Mouse (Mus musculus) embryonic fibroblast, embryonic 13.5 days (primary cell): ENCODE results near the gene Tmem43. TPM values are rescaled to one million over a fixed set of nuclear protein-coding genes. Genes with fewer than 3 reads are reported as not detected.

ENCODE experiments used
- H3K27ac ChIP-seq: 2 replicates; pipeline ENCODE4 v1.5.1; 2012; ENCODE audit warnings: low read length, control low read depth, inconsistent platforms; ENCODE audit not compliant: insufficient read depth
- H3K4me1 ChIP-seq: 2 replicates; pipeline ENCODE4 v1.6.1; 2011; ENCODE audit warnings: low read length; ENCODE audit not compliant: control insufficient read depth, insufficient read depth
- H3K4me3 ChIP-seq: 2 replicates; pipeline ENCODE4 v1.5.1; 2011; ENCODE audit warnings: mild to moderate bottlenecking, control low read depth, low read length; ENCODE audit not compliant: insufficient read depth
- CTCF ChIP-seq: IDR thresholded peaks from 2 replicates; pipeline ENCODE4 v1.5.1; 2011; ENCODE audit warnings: mild to moderate bottlenecking, control low read depth, low read length, moderate library complexity, borderline replicate concordance; ENCODE audit not compliant: insufficient read depth
- POLR2A ChIP-seq: IDR thresholded peaks from 2 replicates; pipeline ENCODE4 v1.6.1; 2011; ENCODE audit warnings: low read depth, mild to moderate bottlenecking, control low read depth, low read length, moderate library complexity
- polyA plus RNA-seq: library from polyadenylated mRNA; stranded (reverse); fragments of >200 nt; gene quantifications from 2 replicates; pipeline ENCODE4 v1.2.4, GENCODE M21; 2011; ENCODE audit warnings: low read depth; ENCODE audit not compliant: missing spikeins, insufficient read length

Gene Tmem43
- polyA plus RNA-seq, 1 experiment: 99.4 TPM

- no peaks in the 10 kb centered on the region for H3K4me1 ChIP-seq
- no peak overlapping the region for H3K27ac ChIP-seq
- no peak overlapping the region for H3K4me3 ChIP-seq
- no peak for TF ChIP-seq POLR2A
- no peak for TF ChIP-seq CTCF
Observed at GRCm38 (mm10) chr6:91532661-91533060, 59.2 kb downstream of the Tmem43 start.

GRCm38 (mm10) chr6:91533359-91533758 is 59.9 kb downstream of the Tmem43 start:
- H3K27ac ChIP-seq: no peak overlapping the region
- TF ChIP-seq CTCF: no peak
- no peak for TF ChIP-seq POLR2A
- no peak overlapping the region for H3K4me3 ChIP-seq
- H3K4me1 ChIP-seq: no peaks in the 10 kb centered on the region

- TF ChIP-seq POLR2A: no peak
- no peak for TF ChIP-seq CTCF
- no peak overlapping the region for H3K27ac ChIP-seq
Observed at GRCm38 (mm10) chr6:91533771-91534170, 60.3 kb downstream of the Tmem43 start.

GRCm38 (mm10) chr6:91534268-91534667 is 60.8 kb downstream of the Tmem43 start:
- TF ChIP-seq POLR2A: no peak
- no peak for TF ChIP-seq CTCF
- Histone ChIP-seq H3K4me1 (no peaks in the 10 kb centered on the region), H3K27ac (no peak overlapping the region), H3K4me3 (no peak overlapping the region)

More at GRCm38 (mm10) chr6:91533771-91534170, 60.3 kb downstream of the Tmem43 start:
- H3K4me3 ChIP-seq: no peak overlapping the region
- no peaks in the 10 kb centered on the region for H3K4me1 ChIP-seq

- Histone ChIP-seq H3K27ac (no peak overlapping the region), H3K4me3 (no peak overlapping the region), H3K4me1 (no peaks in the 10 kb centered on the region)
- TF ChIP-seq POLR2A (no peak), CTCF (no peak)
Observed at GRCm38 (mm10) chr6:91535231-91535630, 61.7 kb downstream of the Tmem43 start.

GRCm38 (mm10) chr6:91536047-91536765 is 62.7 kb downstream of the Tmem43 start:
- TF ChIP-seq POLR2A: no peak
- TF ChIP-seq CTCF: no peak
- no peaks in the 10 kb centered on the region for H3K4me1 ChIP-seq
- no peak overlapping the region for H3K4me3 ChIP-seq
- no peak overlapping the region for H3K27ac ChIP-seq

Other genes with a start within 250 kb of the Tmem43 start
- not detected in 2 replicates for gene Wnt7a, start 62.3 kb upstream of the Tmem43 start, polyA plus RNA-seq
- 5.3 and 5.8 TPM in 2 replicates for gene Chchd4, start 157 bp upstream of the Tmem43 start, polyA plus RNA-seq
- 5.7 and 7.7 TPM in 2 replicates for gene Xpc, start 42.2 kb downstream of the Tmem43 start, polyA plus RNA-seq
- gene Lsm3, start 42.2 kb downstream of the Tmem43 start, polyA plus RNA-seq: 70.3 and 96.0 TPM in 2 replicates
- 79.8 and 108 TPM in 2 replicates for gene Slc6a6, start 210.3 kb downstream of the Tmem43 start, polyA plus RNA-seq